Mouse (Mus musculus) forebrain, postnatal 0 days (tissue): Measurements from ENCODE around the gene Klf11. TPM values are rescaled to one million over a fixed set of nuclear protein-coding genes. Genes with fewer than 3 reads are reported as not detected.
A peak's percentile ranks its signal among the peaks of the same experiment; 100 is the strongest.

Experiments used
- ATAC-seq: fragments of 200-750 bp; cut with Nextera tagmentation; 2 replicates; pipeline ENCODE4 v1.8.0; 2017; ENCODE audit warnings: mild to moderate bottlenecking, moderate library complexity
- DNase-seq: peaks from one replicate; pipeline ENCODE4 v3.0.0-alpha.2; 2015
- H3K27ac ChIP-seq: fragments of 300-500 bp; sonication (generic); 2 replicates; pipeline ENCODE4 v1.5.1; 2014; ENCODE audit warnings: low read depth, mild to moderate bottlenecking, antibody characterized with exemption, low read length, moderate library complexity, mixed read lengths
- H3K27me3 ChIP-seq: fragments of 300-500 bp; sonication (generic); 2 replicates; pipeline ENCODE4 v1.6.1; 2014; ENCODE audit warnings: mild to moderate bottlenecking, low read length, mixed read lengths; ENCODE audit not compliant: insufficient read depth
- H3K36me3 ChIP-seq: fragments of 300-500 bp; sonication (generic); 2 replicates; pipeline ENCODE4 v1.6.1; 2014; ENCODE audit warnings: mild to moderate bottlenecking, moderate library complexity; ENCODE audit not compliant: insufficient read depth
- H3K4me1 ChIP-seq: fragments of 300-500 bp; sonication (generic); 2 replicates; pipeline ENCODE4 v1.6.1; 2014; ENCODE audit warnings: antibody characterized with exemption; ENCODE audit not compliant: insufficient read depth
- H3K4me2 ChIP-seq: fragments of 300-500 bp; sonication (generic); 2 replicates; pipeline ENCODE4 v1.6.1; 2014; ENCODE audit warnings: low read depth, mild to moderate bottlenecking, moderate library complexity
- H3K4me3 ChIP-seq: fragments of 300-500 bp; sonication (generic); 2 replicates; pipeline ENCODE4 v1.5.1; 2014; ENCODE audit warnings: low read depth, low read length, mixed read lengths
- H3K9ac ChIP-seq: fragments of 300-500 bp; sonication (generic); 2 replicates; pipeline ENCODE4 v1.6.1; 2014; ENCODE audit warnings: mild to moderate bottlenecking
- H3K9me3 ChIP-seq: fragments of 300-500 bp; sonication (generic); 2 replicates; pipeline ENCODE4 v1.6.1; 2016; ENCODE audit warnings: low read length
- CTCF ChIP-seq: sonication (generic); IDR thresholded peaks from 2 replicates; pipeline ENCODE4 v1.5.1; 2016; ENCODE audit warnings: antibody characterized with exemption, control low read depth, low read depth
- WGBS: fragments of 180-500 bp; shearing (Covaris S2); extraction: QIAGEN DNeasy Blood & Tissue Kit; methylation state at CpG from one replicate; pipeline ENCODE4 v1.1.7; 2014; 5-methylcytosine and 5-hydroxymethylcytosine counted together
- polyA plus RNA-seq: library from polyadenylated mRNA; unstranded; fragments of >200 nt; fragmentation: Nextera tagmentation; extraction: Ambion mirVana; gene quantifications from 2 replicates; pipeline ENCODE4 v1.2.1, GENCODE M21; 2015
- total RNA-seq: library from RNA; depleted of rRNA; stranded (reverse); fragments of >200 nt; gene quantifications from 2 replicates; pipeline ENCODE4 v1.2.3, GENCODE M21; 2014

Klf11 gene
- total and polyA plus RNA-seq, 2 experiments from 2014 or later: 22.9 to 30.7 TPM

GRCm38 (mm10) chr12:24703013-24703412 lies 51.9 kb downstream of the Klf11 start:
- DNase-seq (no peak), ATAC-seq (no peak)
- Histone ChIP-seq H3K27me3 (no peaks in the 10 kb centered on the region; the same call in 1 of the 2 replicates), H3K4me1 (peaks cover 4% of the 10 kb centered on the region; the same call in 1 of the 2 replicates), H3K27ac (no peak overlapping the region), H3K9me3 (no peaks in the 10 kb centered on the region), H3K9ac (no peak overlapping the region), H3K4me3 (no peak overlapping the region), H3K4me2 (no peak overlapping the region), H3K36me3 (no peaks in the 10 kb centered on the region)
- 87% methylated on average over 3 of the region's 3 CpGs for WGBS
- TF ChIP-seq CTCF: no peak

- Histone ChIP-seq H3K27ac (no peak overlapping the region), H3K4me2 (no peak overlapping the region), H3K4me3 (no peak overlapping the region), H3K9me3 (no peaks in the 10 kb centered on the region), H3K27me3 (no peaks in the 10 kb centered on the region; the same call in 1 of the 2 replicates), H3K36me3 (no peaks in the 10 kb centered on the region), H3K4me1 (peaks cover 11% of the 10 kb centered on the region; the same call in 1 of the 2 replicates), H3K9ac (no peak overlapping the region)
- WGBS: 85% methylated on average over 15 of the region's 15 CpGs
- TF ChIP-seq CTCF: no peak
- ATAC-seq: no peak
- no peak for DNase-seq
Observed at GRCm38 (mm10) chr12:24705502-24706263, 54.6 kb downstream of the Klf11 start.

DNA sequence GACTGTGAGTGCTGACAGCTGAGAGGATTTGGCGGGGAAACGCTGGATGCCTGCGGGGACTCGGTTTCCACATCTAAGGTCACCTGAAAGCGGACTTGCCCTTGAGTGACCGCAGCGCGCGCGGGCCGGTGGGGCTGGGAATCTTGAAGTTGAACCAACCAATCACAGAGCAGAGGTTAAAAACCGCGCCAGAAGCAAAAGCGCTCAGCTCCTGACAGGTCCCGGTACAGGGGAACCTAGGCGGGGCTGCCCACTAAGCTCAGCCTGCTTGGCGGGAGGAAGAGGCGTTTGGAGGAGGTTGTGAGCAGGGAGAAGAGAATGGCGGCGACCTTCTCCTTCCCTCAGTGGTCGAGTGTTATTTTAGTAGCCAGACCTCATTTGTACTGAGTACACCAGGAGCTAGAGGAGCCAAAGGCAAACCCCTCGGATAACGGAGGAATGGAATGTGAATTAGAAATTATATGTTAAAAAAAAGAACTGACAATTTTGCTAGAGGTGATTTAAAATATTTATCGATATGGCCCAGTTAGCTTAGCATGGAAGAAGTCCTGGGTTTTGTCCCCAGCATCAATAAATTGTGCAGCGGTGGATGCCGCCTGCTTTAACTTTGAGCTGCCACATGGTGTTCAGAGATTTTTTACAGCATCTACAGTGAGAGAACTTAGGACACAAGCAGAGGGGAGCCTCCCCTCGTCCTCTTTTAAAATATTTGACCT lies 55.8 kb downstream of the Klf11 start:
- no peak for ATAC-seq
- Histone ChIP-seq H3K36me3 (no peaks in the 10 kb centered on the region; the same call in 1 of the 2 replicates), H3K27ac (no peak overlapping the region), H3K9ac (no peak overlapping the region), H3K9me3 (no peaks in the 10 kb centered on the region), H3K4me1 (peaks cover 11% of the 10 kb centered on the region; the same call in 1 of the 2 replicates), H3K4me3 (peak overlapping the region; percentile 83; the same call in 1 of the 2 replicates), H3K27me3 (no peaks in the 10 kb centered on the region; the same call in 1 of the 2 replicates), H3K4me2 (no peak overlapping the region; the same call in 1 of the 2 replicates)
- no peak for DNase-seq
- no peak for TF ChIP-seq CTCF
- WGBS: 1% methylated on average over 27 of the region's 27 CpGs

DNA sequence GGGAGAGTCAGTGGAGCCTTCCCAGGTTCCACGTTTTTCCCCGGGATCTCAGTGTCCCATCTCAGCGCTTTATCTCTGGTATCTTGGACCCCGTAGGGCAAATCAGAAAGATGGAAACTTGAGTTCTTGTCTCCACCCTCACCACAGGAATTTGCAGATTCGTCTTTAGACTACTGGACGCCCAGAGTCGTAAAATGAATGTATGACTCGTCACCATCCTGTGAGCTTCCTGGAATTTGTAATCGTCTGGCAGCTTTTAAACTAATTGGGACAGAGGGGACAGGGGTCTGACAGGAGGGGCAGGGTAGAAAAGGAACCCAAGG lies 56.4 kb downstream of the Klf11 start:
- Histone ChIP-seq H3K27ac (no peak overlapping the region), H3K4me3 (peak overlapping the region; percentile 83), H3K9me3 (no peaks in the 10 kb centered on the region), H3K4me2 (peak overlapping the region; percentile 73), H3K4me1 (peaks cover 11% of the 10 kb centered on the region; the same call in 1 of the 2 replicates), H3K9ac (0 out of 2 replicates have a peak overlapping the region, but pooled peaks have one; percentile 73), H3K27me3 (no peaks in the 10 kb centered on the region; the same call in 1 of the 2 replicates), H3K36me3 (no peaks in the 10 kb centered on the region; the same call in 1 of the 2 replicates)
- TF ChIP-seq CTCF: no peak
- under 1% methylated on average over 9 of the region's 9 CpGs for WGBS
- ATAC-seq: no peak
- no peak for DNase-seq

- Histone ChIP-seq H3K9me3 (no peaks in the 10 kb centered on the region), H3K9ac (peak within 1 kb of the TSS; percentile 73), H3K4me2 (peak within 1 kb of the TSS; percentile 73), H3K36me3 (no peaks in the 10 kb centered on the region; the same call in 1 of the 2 replicates), H3K27ac (peak within 1 kb of the TSS; percentile 68), H3K27me3 (no peaks in the 10 kb centered on the region; the same call in 1 of the 2 replicates), H3K4me3 (peak within 1 kb of the TSS; percentile 83), H3K4me1 (peaks cover 11% of the 10 kb centered on the region; the same call in 1 of the 2 replicates)
- peak; percentile 86 for TF ChIP-seq CTCF
- 2% methylated on average over 83 of the region's 83 CpGs for WGBS
- peak; percentile 96 for ATAC-seq
- DNase-seq: peak; percentile 96
Observed at GRCm38 (mm10) chr12:24707954-24708823, 57.1 kb downstream of the Klf11 start, which contains the start of gene Rrm2. Gene Rrm2 (plus strand): TSS chr12:24708241.

- TF ChIP-seq CTCF: no peak
- ATAC-seq (no peak), DNase-seq (no peak)
- H3K4me3 ChIP-seq: peak overlapping the region; percentile 83
- no peaks in the 10 kb centered on the region; the same call in 1 of the 2 replicates for H3K36me3 ChIP-seq
- peak overlapping the region; percentile 73 for H3K4me2 ChIP-seq
- no peaks in the 10 kb centered on the region for H3K9me3 ChIP-seq
- WGBS: under 1% methylated on average over 17 of the region's 17 CpGs
- peak overlapping the region; percentile 73 for H3K9ac ChIP-seq
- peaks cover 11% of the 10 kb centered on the region; the same call in 1 of the 2 replicates for H3K4me1 ChIP-seq
- H3K27me3 ChIP-seq: no peaks in the 10 kb centered on the region; the same call in 1 of the 2 replicates
- no peak overlapping the region for H3K27ac ChIP-seq
Observed at GRCm38 (mm10) chr12:24708824-24709218, 57.7 kb downstream of the Klf11 start.
